Mouse (Mus musculus): ENCODE measurements around the gene Foxn4. TPM values are rescaled to one million over a fixed set of nuclear protein-coding genes. Genes with fewer than 3 reads are reported as not detected.

Gene Foxn4
- polyA plus RNA-seq (2016; fragmentation: Nextera tagmentation; extraction: Ambion mirVana), result not detected in 2 replicates

- WGBS (ENCODE audit: insufficient replicate concordance), result 6% methylated on average over 51 of the region's 56 CpGs
- Histone ChIP-seq H3K9ac (no peak within 1 kb of the TSS), H3K4me2 (peak within 1 kb of the TSS; percentile 53), H3K27me3 (replicated peaks) (peaks cover 99% of the 10 kb centered on the region), H3K4me3 (peak within 1 kb of the TSS; percentile 33), H3K27ac (no peak within 1 kb of the TSS), H3K9me3 (replicated peaks) (no peaks in the 10 kb centered on the region), H3K4me1 (0 out of 2 replicates have a peak, but pooled peaks cover 6% of the 10 kb centered on the region), H3K36me3 (no peaks in the 10 kb centered on the region)
- ATAC-seq, result no peak
Measured at GRCm38 (mm10) chr5:114273693-114274402, at the start of gene Foxn4. Gene Foxn4, minus strand, starts transcription at chr5:114273807.

GRCm38 (mm10) chr5:114323105-114323790 is 49.6 kb upstream of the Foxn4 start:
- no peak overlapping the region for H3K9ac ChIP-seq
- H3K4me2 ChIP-seq, result no peak overlapping the region
- H3K36me3 ChIP-seq, result no peaks in the 10 kb centered on the region
- no peak overlapping the region for H3K4me3 ChIP-seq
- no peak overlapping the region for H3K27ac ChIP-seq
- WGBS (ENCODE audit: insufficient replicate concordance), result 39% methylated on average over 25 of the region's 25 CpGs
- no peak for ATAC-seq
- H3K9me3 ChIP-seq (replicated peaks), result no peaks in the 10 kb centered on the region
- H3K27me3 ChIP-seq (replicated peaks), result peaks cover 31% of the 10 kb centered on the region
- H3K4me1 ChIP-seq, result no peaks in the 10 kb centered on the region

GRCm38 (mm10) chr5:114309680-114310036 is 36.1 kb upstream of the Foxn4 start:
- Histone ChIP-seq H3K4me1 (0 out of 2 replicates have a peak, but pooled peaks cover under 1% of the 10 kb centered on the region), H3K9ac (no peak overlapping the region), H3K27me3 (replicated peaks) (peaks cover 13% of the 10 kb centered on the region), H3K36me3 (no peaks in the 10 kb centered on the region), H3K27ac (no peak overlapping the region), H3K9me3 (replicated peaks) (no peaks in the 10 kb centered on the region), H3K4me3 (no peak overlapping the region), H3K4me2 (peak overlapping the region; percentile 41)
- no peak for ATAC-seq
- 64% methylated on average over 11 of the region's 11 CpGs for WGBS (ENCODE audit: insufficient replicate concordance)

- Histone ChIP-seq H3K27ac (no peak overlapping the region), H3K36me3 (no peaks in the 10 kb centered on the region), H3K4me3 (no peak overlapping the region), H3K9ac (no peak overlapping the region), H3K9me3 (replicated peaks) (no peaks in the 10 kb centered on the region), H3K4me2 (peak overlapping the region; percentile 41), H3K27me3 (replicated peaks) (peaks cover 13% of the 10 kb centered on the region), H3K4me1 (no peaks in the 10 kb centered on the region)
- WGBS (ENCODE audit: insufficient replicate concordance), result 50% methylated on average over 18 of the region's 18 CpGs
- ATAC-seq, result no peak
Measured at GRCm38 (mm10) chr5:114308765-114309679, 35.4 kb upstream of the Foxn4 start.

- WGBS (ENCODE audit: insufficient replicate concordance), result 49% methylated on average over 5 of the region's 5 CpGs
- Histone ChIP-seq H3K36me3 (no peaks in the 10 kb centered on the region), H3K4me1 (no peaks in the 10 kb centered on the region), H3K9ac (no peak overlapping the region), H3K4me2 (no peak overlapping the region), H3K27ac (no peak overlapping the region), H3K4me3 (no peak overlapping the region), H3K9me3 (replicated peaks) (no peaks in the 10 kb centered on the region), H3K27me3 (replicated peaks) (peaks cover 19% of the 10 kb centered on the region)
- ATAC-seq, result no peak
Measured at GRCm38 (mm10) chr5:114306496-114306895, 32.9 kb upstream of the Foxn4 start.

- Histone ChIP-seq H3K27me3 (replicated peaks) (peaks cover 16% of the 10 kb centered on the region; the same call in 1 of the 2 replicates), H3K4me3 (no peak overlapping the region), H3K9me3 (replicated peaks) (no peaks in the 10 kb centered on the region), H3K9ac (no peak overlapping the region), H3K4me1 (no peaks in the 10 kb centered on the region), H3K36me3 (no peaks in the 10 kb centered on the region), H3K4me2 (no peak overlapping the region), H3K27ac (no peak overlapping the region)
- WGBS (ENCODE audit: insufficient replicate concordance), result 59% methylated on average over 6 of the region's 6 CpGs
- ATAC-seq, result no peak
Measured at GRCm38 (mm10) chr5:114303166-114303565, 29.6 kb upstream of the Foxn4 start.

GRCm38 (mm10) chr5:114299883-114300610 is 26.4 kb upstream of the Foxn4 start:
- no peaks in the 10 kb centered on the region for H3K36me3 ChIP-seq
- no peaks in the 10 kb centered on the region for H3K9me3 ChIP-seq (replicated peaks)
- no peak overlapping the region for H3K27ac ChIP-seq
- WGBS (ENCODE audit: insufficient replicate concordance), result 71% methylated on average over 24 of the region's 24 CpGs
- H3K4me2 ChIP-seq, result no peak overlapping the region
- H3K9ac ChIP-seq, result no peak overlapping the region
- peaks cover 11% of the 10 kb centered on the region; the same call in 1 of the 2 replicates for H3K27me3 ChIP-seq (replicated peaks)
- no peak overlapping the region for H3K4me3 ChIP-seq
- H3K4me1 ChIP-seq, result peaks cover 9% of the 10 kb centered on the region
- ATAC-seq, result no peak

- H3K4me2 ChIP-seq, result no peak overlapping the region
- no peaks in the 10 kb centered on the region for H3K36me3 ChIP-seq
- 68% methylated on average over 22 of the region's 22 CpGs for WGBS (ENCODE audit: insufficient replicate concordance)
- H3K27ac ChIP-seq, result no peak overlapping the region
- peaks cover 9% of the 10 kb centered on the region for H3K4me1 ChIP-seq
- H3K9me3 ChIP-seq (replicated peaks), result no peaks in the 10 kb centered on the region
- no peak overlapping the region for H3K9ac ChIP-seq
- H3K27me3 ChIP-seq (replicated peaks), result peaks cover 13% of the 10 kb centered on the region; the same call in 1 of the 2 replicates
- H3K4me3 ChIP-seq, result no peak overlapping the region
- no peak for ATAC-seq
Measured at GRCm38 (mm10) chr5:114299156-114299855, 25.7 kb upstream of the Foxn4 start.

GRCm38 (mm10) chr5:114298212-114298894 is 24.7 kb upstream of the Foxn4 start:
- Histone ChIP-seq H3K27me3 (replicated peaks) (peaks cover 18% of the 10 kb centered on the region; the same call in 1 of the 2 replicates), H3K9me3 (replicated peaks) (no peaks in the 10 kb centered on the region), H3K9ac (no peak overlapping the region), H3K4me1 (peaks cover 9% of the 10 kb centered on the region), H3K36me3 (no peaks in the 10 kb centered on the region), H3K27ac (no peak overlapping the region), H3K4me3 (no peak overlapping the region), H3K4me2 (no peak overlapping the region)
- no peak for ATAC-seq
- WGBS (ENCODE audit: insufficient replicate concordance), result 69% methylated on average over 18 of the region's 18 CpGs
